8 mouse cellular contexts compared by ENCODE assay signal in genomic region chr16:22358701-22359354, GRCm38 (mm10).
A peak's percentile ranks its signal among the peaks of the same experiment; 100 is the strongest.
DNase-seq lines count a peak whose midpoint lies in the region; ATAC-seq and TF ChIP-seq lines count a peak whose summit lies in the region.

No protein-coding gene starts in this region.

- 0 out of 2 replicates have a peak, but pooled peaks have one; percentile 23 for TF ChIP-seq EP300 in heart, adult 2 months (IDR thresholded peaks at IDR 0.05; ENCODE audit: insufficient read depth, low read depth, low read length)

- no peak for TF ChIP-seq CTCF in heart, adult 2 months (IDR thresholded peaks at IDR 0.05)

- peak overlapping the region; percentile 19; the same call in 1 of the 2 replicates for H3K4me2 ChIP-seq in midbrain, embryonic 12.5 days (replicated peaks)
- no peak overlapping the region for H3K4me2 ChIP-seq in midbrain, embryonic 11.5 days

- 36% methylated on average over 18 of the region's 18 CpGs for WGBS in midbrain, embryonic 12.5 days
- 38% methylated on average over 18 of the region's 18 CpGs for WGBS in midbrain, embryonic 11.5 days
- 13% methylated on average over 18 of the region's 18 CpGs for whole genome bisulfite sequencing in heart, adult 2 months

- no peaks in the 10 kb centered on the region for H3K9me3 ChIP-seq in midbrain, embryonic 12.5 days
- H3K9me3 ChIP-seq in midbrain, embryonic 11.5 days (ENCODE audit: control insufficient read depth, low read length) = no peaks in the 10 kb centered on the region

- H3K4me1 ChIP-seq in midbrain, embryonic 12.5 days = no peaks in the 10 kb centered on the region; the same call in 1 of the 2 replicates
- no peaks in the 10 kb centered on the region for H3K4me1 ChIP-seq in midbrain, embryonic 11.5 days (ENCODE audit: control insufficient read depth, insufficient read depth, low read length)
- no peaks in the 10 kb centered on the region for H3K4me1 ChIP-seq in heart, adult 2 months (ENCODE audit: control insufficient read depth, insufficient read depth, low read length)

- DNase-seq in midbrain, embryonic 11.5 days (ENCODE audit: low spot score, missing footprints) = no peak
- DNase-seq in c-Kit-positive CD71-negative TER-119-negative erythroid progenitor cells, embryonic 14.5 days (ENCODE audit: low read depth) = peak; percentile 12
- peak; percentile 55 to 70 for DNase-seq in heart, adult 2 months
- peak; percentile 20 for DNase-seq in kidney, postnatal 14 days
- DNase-seq in lung, postnatal 25 days (ENCODE audit: low spot score) = peak; percentile 26
- DNase-seq in thymus, postnatal 10 days (ENCODE audit: low spot score in 2 of 2) = no peak
- no peak for DNase-seq in cerebellum, adult 9-10 months

- no peak overlapping the region for H3K9ac ChIP-seq in midbrain, embryonic 12.5 days (replicated peaks)
- H3K9ac ChIP-seq in midbrain, embryonic 11.5 days (ENCODE audit: low read length) = no peak overlapping the region
- no peak overlapping the region for H3K9ac ChIP-seq in heart, adult 2 months (ENCODE audit: low read depth, low read length)

- no peak overlapping the region for H3K27ac ChIP-seq in midbrain, embryonic 12.5 days (replicated peaks)
- H3K27ac ChIP-seq in midbrain, embryonic 11.5 days (ENCODE audit: low read depth, low read length) = no peak overlapping the region
- H3K27ac ChIP-seq in heart, adult 2 months = peak overlapping the region; percentile 57

- no peak for TF ChIP-seq POLR2A in heart, adult 2 months (IDR thresholded peaks at IDR 0.05; ENCODE audit: insufficient read depth, low read depth, low read length)

- H3K79me2 ChIP-seq in heart, adult 2 months (replicated peaks; ENCODE audit: control insufficient read depth, insufficient read depth, low read length) = no peaks in the 10 kb centered on the region

- no peaks in the 10 kb centered on the region for H3K36me3 ChIP-seq in midbrain, embryonic 12.5 days
- no peaks in the 10 kb centered on the region for H3K36me3 ChIP-seq in midbrain, embryonic 11.5 days (ENCODE audit: control insufficient read depth, insufficient read depth, low read length)
- no peaks in the 10 kb centered on the region for H3K36me3 ChIP-seq in heart, adult 2 months (ENCODE audit: control insufficient read depth, insufficient read depth, low read length)

- intact Hi-C loops in heart, adult 2 months (cut with DNase I) = no loop called here

- no peaks in the 10 kb centered on the region for H3K27me3 ChIP-seq in midbrain, embryonic 12.5 days
- H3K27me3 ChIP-seq in midbrain, embryonic 11.5 days (ENCODE audit: control insufficient read depth, insufficient read depth, low read length) = no peaks in the 10 kb centered on the region
- H3K27me3 ChIP-seq in heart, adult 2 months (ENCODE audit: control insufficient read depth, insufficient read depth, low read length) = no peaks in the 10 kb centered on the region

- no peak for ATAC-seq in midbrain, embryonic 12.5 days (ENCODE audit: low FRiP score, low read depth)
- no peak for ATAC-seq in midbrain, embryonic 11.5 days (ENCODE audit: low FRiP score)

- H3K4me3 ChIP-seq in midbrain, embryonic 12.5 days = no peak overlapping the region
- H3K4me3 ChIP-seq in midbrain, embryonic 11.5 days (ENCODE audit: low read depth, low read length) = no peak overlapping the region
- H3K4me3 ChIP-seq in heart, adult 2 months = 0 out of 2 replicates have a peak overlapping the region, but pooled peaks have one; percentile 3

Comparison
In these comparisons a context has a peak if more than half of its experiments do, and no peak if none do; other contexts are left out.
1. DNase-seq: peak in c-Kit-positive CD71-negative TER-119-negative erythroid progenitor cells, embryonic 14.5 days (single experiment), heart, adult 2 months (2 of 2), kidney, postnatal 14 days (single experiment) and lung, postnatal 25 days (single experiment); none in midbrain, embryonic 11.5 days (single experiment), thymus, postnatal 10 days (0 of 2) and cerebellum, adult 9-10 months (single experiment).